Mouse (Mus musculus) liver, embryonic 15.5 days (tissue): ENCODE measurements around the gene Zfp78. TPM values are rescaled to one million over a fixed set of nuclear protein-coding genes. Genes with fewer than 3 reads are reported as not detected.

Source experiments
- ATAC-seq: fragments of 200-750 bp; cut with Nextera tagmentation; 2 replicates; pipeline ENCODE4 v1.8.0; 2017; ENCODE audit warnings: moderate number of reproducible peaks, mild to moderate bottlenecking, moderate library complexity; ENCODE audit not compliant: insufficient read depth
- H3K27ac ChIP-seq: fragments of 300-500 bp; sonication (generic); replicated peaks from 2 replicates; pipeline ENCODE4 v1.5.1; 2015; ENCODE audit warnings: mild to moderate bottlenecking, inconsistent platforms
- H3K27me3 ChIP-seq: fragments of 300-500 bp; sonication (generic); 2 replicates; pipeline ENCODE4 v1.6.1; 2015; ENCODE audit warnings: mild to moderate bottlenecking, inconsistent platforms
- H3K36me3 ChIP-seq: fragments of 300-500 bp; sonication (generic); replicated peaks from 2 replicates; pipeline ENCODE4 v1.6.1; 2015; ENCODE audit warnings: moderate library complexity, mild to moderate bottlenecking, inconsistent platforms
- H3K4me1 ChIP-seq: fragments of 300-500 bp; sonication (generic); replicated peaks from 2 replicates; pipeline ENCODE4 v1.6.1; 2015; ENCODE audit warnings: inconsistent platforms
- H3K4me2 ChIP-seq: fragments of 300-500 bp; sonication (generic); 2 replicates; pipeline ENCODE4 v1.6.1; 2015; ENCODE audit warnings: moderate library complexity, mild to moderate bottlenecking, inconsistent platforms
- H3K4me3 ChIP-seq: fragments of 300-500 bp; sonication (generic); replicated peaks from 2 replicates; pipeline ENCODE4 v1.5.1; 2015; ENCODE audit warnings: mild to moderate bottlenecking, inconsistent platforms
- H3K9ac ChIP-seq: fragments of 300-500 bp; sonication (generic); 2 replicates; pipeline ENCODE4 v1.6.1; 2015; ENCODE audit warnings: moderate library complexity, mild to moderate bottlenecking, inconsistent platforms
- H3K9me3 ChIP-seq: fragments of 300-500 bp; sonication (generic); replicated peaks from 2 replicates; pipeline ENCODE4 v1.6.1; 2016; ENCODE audit warnings: inconsistent platforms
- WGBS: fragments of 180-500 bp; shearing (Covaris S2); methylation state at CpG from one replicate; pipeline ENCODE4 v1.1.7; 2015; ENCODE audit warnings: mixed read lengths; ENCODE audit not compliant: insufficient replicate concordance; 5-methylcytosine and 5-hydroxymethylcytosine counted together
- polyA plus RNA-seq: library from polyadenylated mRNA; unstranded; fragments of >200 nt; fragmentation: Nextera tagmentation; extraction: Ambion mirVana; gene quantifications from 2 replicates; pipeline ENCODE4 v1.2.1, GENCODE M21; 2015

Zfp78 gene
- polyA plus RNA-seq: 0.90 and 1.0 TPM in 2 replicates

DNA sequence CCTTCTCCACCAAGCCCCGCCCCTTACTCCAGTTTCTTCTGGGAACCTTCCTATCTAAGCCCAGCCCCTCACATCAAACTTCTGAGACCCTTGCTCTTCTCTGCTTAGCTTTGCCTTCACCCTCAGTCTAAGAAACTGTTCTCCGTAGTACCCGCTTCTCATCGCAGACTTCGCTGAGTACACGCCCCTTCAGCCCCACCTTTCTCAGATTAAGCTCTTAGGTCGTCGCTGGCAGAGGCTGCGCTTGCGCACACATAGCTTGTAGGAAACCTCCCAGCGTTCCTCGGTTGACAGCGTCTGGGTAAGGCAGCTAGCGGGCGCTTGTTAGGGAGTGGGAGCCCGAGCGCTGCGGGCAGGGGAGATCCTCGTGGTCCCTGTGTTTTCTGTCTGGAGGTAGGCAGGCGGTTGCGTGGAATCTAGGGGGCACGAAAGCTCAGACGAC is at the start of gene Zfp78:
TSS of gene Zfp78 (plus strand) at position 234 of the 442 bp plus-strand sequence.
- ATAC-seq: peak; percentile 75
- peaks cover 69% of the 10 kb centered on the region for H3K4me1 ChIP-seq
- no peaks in the 10 kb centered on the region for H3K36me3 ChIP-seq
- H3K27me3 ChIP-seq: no peaks in the 10 kb centered on the region
- H3K4me3 ChIP-seq: peak within 1 kb of the TSS; percentile 66
- WGBS: under 1% methylated on average over 23 of the region's 23 CpGs
- H3K4me2 ChIP-seq: peak within 1 kb of the TSS; percentile 78
- peak within 1 kb of the TSS; percentile 82 for H3K27ac ChIP-seq
- peak within 1 kb of the TSS; percentile 62 for H3K9ac ChIP-seq
- H3K9me3 ChIP-seq: no peaks in the 10 kb centered on the region

GRCm38 (mm10) chr7:6330458-6331232 is 32.4 kb upstream of the Zfp78 start:
- Histone ChIP-seq H3K4me2 (peak overlapping the region; percentile 78), H3K4me3 (peak overlapping the region; percentile 64), H3K27ac (peak overlapping the region; percentile 53; the same call in 1 of the 2 replicates), H3K4me1 (peaks cover 16% of the 10 kb centered on the region), H3K9me3 (no peaks in the 10 kb centered on the region), H3K36me3 (no peaks in the 10 kb centered on the region), H3K9ac (peak overlapping the region; percentile 46), H3K27me3 (no peaks in the 10 kb centered on the region)
- WGBS: 15% methylated on average over 23 of the region's 23 CpGs
- peak; percentile 60 for ATAC-seq

DNA sequence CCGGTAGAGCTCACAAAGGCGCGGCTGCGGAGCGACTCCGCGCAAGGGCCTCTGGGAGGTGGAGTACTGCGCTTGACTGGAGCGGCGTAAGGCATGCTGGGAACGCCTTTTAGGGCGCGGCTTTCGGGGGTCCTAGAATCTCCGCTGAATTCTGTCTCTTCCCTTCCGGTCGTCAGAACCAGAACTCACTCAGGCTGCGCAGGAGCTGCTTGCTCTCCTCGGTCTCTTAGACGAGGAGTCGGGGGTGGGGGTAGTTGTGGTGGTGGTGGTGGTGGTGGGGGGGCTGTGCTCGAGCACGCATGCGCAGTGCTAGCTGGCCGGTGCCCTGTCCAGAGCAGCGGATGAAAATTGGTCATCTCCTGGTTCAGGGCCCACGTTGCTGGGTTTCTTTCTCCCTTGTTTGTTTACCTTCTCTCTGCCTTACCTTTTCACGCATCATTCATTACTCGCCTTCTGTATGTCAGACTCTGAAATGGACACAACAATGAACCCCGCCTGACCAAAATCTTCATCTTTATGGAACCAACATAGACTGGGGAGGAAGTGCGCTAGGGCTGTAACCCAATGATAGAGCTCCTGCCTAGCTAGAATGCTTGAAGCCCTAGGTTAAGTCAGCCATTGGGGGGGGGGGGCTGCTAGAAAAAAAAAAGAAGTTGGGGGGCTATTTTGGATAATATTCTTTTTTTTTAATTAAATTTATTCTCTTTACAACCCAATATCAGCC is 31.7 kb upstream of the Zfp78 start, which contains the start of gene Zfp583:
TSS of gene Zfp583 (minus strand) at position 53 of the 724 bp plus-strand sequence.
- peak within 1 kb of the TSS; percentile 64 for H3K4me3 ChIP-seq
- H3K4me2 ChIP-seq: peak within 1 kb of the TSS; percentile 78
- no peaks in the 10 kb centered on the region for H3K9me3 ChIP-seq
- peak; percentile 92 for ATAC-seq
- no peaks in the 10 kb centered on the region for H3K36me3 ChIP-seq
- WGBS: 5% methylated on average over 31 of the region's 31 CpGs
- peaks cover 16% of the 10 kb centered on the region for H3K4me1 ChIP-seq
- H3K27me3 ChIP-seq: no peaks in the 10 kb centered on the region
- H3K9ac ChIP-seq: peak within 1 kb of the TSS; percentile 46
- peak within 1 kb of the TSS; percentile 53; the same call in 1 of the 2 replicates for H3K27ac ChIP-seq

DNA sequence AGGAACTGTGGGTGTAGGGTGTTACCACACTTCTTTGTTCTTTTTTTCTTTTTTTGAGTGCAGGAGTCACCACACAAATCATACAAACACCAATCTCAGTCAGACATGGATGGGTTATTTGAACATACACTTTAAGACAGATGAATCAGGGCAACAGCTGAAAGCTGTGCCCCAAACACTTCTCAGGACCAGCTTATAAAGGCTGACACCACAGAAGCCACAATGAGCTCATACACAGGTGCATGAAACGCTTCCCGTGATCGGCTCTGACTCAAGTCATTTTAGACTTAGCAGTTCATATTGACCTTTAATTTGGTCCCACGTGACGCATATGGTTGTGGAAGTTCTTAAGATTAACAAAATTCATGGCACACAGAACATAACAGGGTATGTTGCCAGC is 23.2 kb upstream of the Zfp78 start:
- ATAC-seq: no peak
- Histone ChIP-seq H3K36me3 (no peaks in the 10 kb centered on the region), H3K27ac (no peak overlapping the region), H3K9me3 (no peaks in the 10 kb centered on the region), H3K4me2 (no peak overlapping the region), H3K27me3 (no peaks in the 10 kb centered on the region), H3K9ac (no peak overlapping the region), H3K4me3 (no peak overlapping the region), H3K4me1 (peaks cover 10% of the 10 kb centered on the region)
- WGBS: 62% methylated on average over 5 of the region's 5 CpGs

DNA sequence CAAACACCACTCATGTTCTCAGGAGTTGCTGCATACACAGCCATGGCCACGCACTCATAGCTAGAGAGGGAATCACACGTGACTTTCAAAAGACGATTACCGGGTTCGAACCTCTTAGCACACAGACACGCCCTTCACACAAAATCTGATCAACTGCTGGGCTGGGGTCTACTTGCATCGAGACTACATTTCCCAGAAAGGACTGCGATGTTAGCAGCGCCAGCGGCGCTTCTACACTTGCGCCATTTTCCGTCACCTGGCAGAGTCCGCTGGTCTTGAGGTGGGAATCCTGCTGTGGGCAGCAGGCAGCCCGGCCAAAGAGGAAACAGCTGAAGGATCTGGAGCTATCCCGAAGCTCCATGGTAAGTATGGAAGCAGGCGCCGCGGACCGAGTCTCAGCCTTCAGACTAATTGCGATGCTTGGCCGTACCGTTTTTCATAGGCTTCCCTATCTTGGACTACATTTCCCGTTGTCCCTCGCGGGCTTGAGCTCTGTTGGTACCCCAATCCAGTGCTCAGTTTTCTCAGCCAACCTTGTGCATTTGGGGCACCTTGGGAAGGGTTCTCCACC is 19.5 kb upstream of the Zfp78 start, which contains the start of gene Gm3854:
TSS of gene Gm3854 (plus strand) at position 259 of the 571 bp plus-strand sequence.
- WGBS: under 1% methylated on average over 26 of the region's 26 CpGs
- Histone ChIP-seq H3K27me3 (no peaks in the 10 kb centered on the region), H3K9me3 (no peaks in the 10 kb centered on the region), H3K27ac (no peak within 1 kb of the TSS), H3K36me3 (no peaks in the 10 kb centered on the region), H3K4me1 (peaks cover 10% of the 10 kb centered on the region), H3K9ac (no peak within 1 kb of the TSS), H3K4me3 (peak within 1 kb of the TSS; percentile 64), H3K4me2 (peak within 1 kb of the TSS; percentile 72)
- ATAC-seq: peak; percentile 72

DNA sequence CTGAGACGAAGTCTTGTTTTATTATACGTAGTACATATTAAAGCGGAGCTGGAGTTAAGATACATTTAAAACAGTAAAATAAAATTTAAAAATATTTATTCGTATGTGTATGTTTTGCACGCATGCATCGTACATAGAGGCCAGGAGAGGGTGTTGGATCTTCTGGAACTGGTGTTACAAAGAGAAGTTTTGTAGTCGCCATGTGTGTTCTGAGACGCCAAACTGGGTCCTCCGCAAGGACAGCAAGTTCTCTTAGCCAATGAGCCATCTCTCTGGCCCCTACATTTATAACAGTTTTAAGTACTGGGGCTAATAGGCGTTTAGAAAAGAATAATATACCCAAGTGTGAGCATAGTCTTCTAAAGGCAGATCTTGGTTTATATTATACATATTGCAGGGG is 19.0 kb upstream of the Zfp78 start:
- no peak overlapping the region for H3K9ac ChIP-seq

GRCm38 (mm10) chr7:6358121-6358520 is 5.0 kb upstream of the Zfp78 start:
- 54% methylated on average over 2 of the region's 2 CpGs for WGBS
- Histone ChIP-seq H3K36me3 (no peaks in the 10 kb centered on the region), H3K9me3 (no peaks in the 10 kb centered on the region), H3K27me3 (no peaks in the 10 kb centered on the region), H3K9ac (no peak overlapping the region), H3K4me3 (no peak overlapping the region), H3K27ac (no peak overlapping the region), H3K4me1 (peaks cover 28% of the 10 kb centered on the region), H3K4me2 (no peak overlapping the region)
- no peak for ATAC-seq

More for the DNA sequence above, 19.0 kb upstream of the Zfp78 start:
- 33% methylated on average over 10 of the region's 10 CpGs for WGBS
- H3K27me3 ChIP-seq: no peaks in the 10 kb centered on the region
- peaks cover 10% of the 10 kb centered on the region for H3K4me1 ChIP-seq
- peak overlapping the region; percentile 64 for H3K4me3 ChIP-seq
- H3K27ac ChIP-seq: no peak overlapping the region
- no peaks in the 10 kb centered on the region for H3K9me3 ChIP-seq
- no peaks in the 10 kb centered on the region for H3K36me3 ChIP-seq
- H3K4me2 ChIP-seq: peak overlapping the region; percentile 72
- no peak for ATAC-seq

DNA sequence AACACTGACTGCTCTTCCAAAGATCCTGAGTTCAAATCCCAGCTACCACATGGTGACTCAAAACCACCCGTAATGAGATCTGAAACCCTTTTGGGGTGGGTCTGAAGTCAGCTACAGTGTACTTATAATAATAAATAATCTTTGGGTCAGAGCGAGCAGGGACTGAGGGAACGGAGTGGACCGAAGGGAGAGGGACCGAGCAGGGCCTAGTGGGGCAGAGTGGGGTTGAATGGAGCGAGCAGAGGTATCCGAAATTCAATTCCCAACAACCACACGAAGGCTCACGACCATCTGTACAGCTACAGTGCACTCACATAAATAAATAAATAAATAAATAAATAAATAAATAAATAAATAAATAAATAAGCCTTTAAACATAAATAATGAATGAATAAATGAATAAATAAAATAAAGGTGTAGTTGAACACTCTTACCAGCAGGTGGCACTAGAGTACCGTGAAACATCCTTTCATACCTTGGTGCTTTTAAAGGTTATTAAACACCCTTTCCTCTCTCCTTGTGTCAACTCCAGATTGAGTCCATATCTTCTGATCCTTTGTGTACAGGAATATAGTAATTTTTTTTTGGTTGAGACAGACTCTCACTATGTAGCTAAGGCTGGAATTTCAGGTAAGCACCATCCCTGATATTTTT is 4.0 kb upstream of the Zfp78 start:
- Histone ChIP-seq H3K36me3 (no peaks in the 10 kb centered on the region), H3K4me3 (no peak overlapping the region), H3K4me2 (no peak overlapping the region), H3K9ac (no peak overlapping the region), H3K9me3 (no peaks in the 10 kb centered on the region), H3K4me1 (peaks cover 38% of the 10 kb centered on the region), H3K27ac (no peak overlapping the region), H3K27me3 (no peaks in the 10 kb centered on the region)
- 49% methylated on average over 10 of the region's 10 CpGs for WGBS
- ATAC-seq: no peak

DNA sequence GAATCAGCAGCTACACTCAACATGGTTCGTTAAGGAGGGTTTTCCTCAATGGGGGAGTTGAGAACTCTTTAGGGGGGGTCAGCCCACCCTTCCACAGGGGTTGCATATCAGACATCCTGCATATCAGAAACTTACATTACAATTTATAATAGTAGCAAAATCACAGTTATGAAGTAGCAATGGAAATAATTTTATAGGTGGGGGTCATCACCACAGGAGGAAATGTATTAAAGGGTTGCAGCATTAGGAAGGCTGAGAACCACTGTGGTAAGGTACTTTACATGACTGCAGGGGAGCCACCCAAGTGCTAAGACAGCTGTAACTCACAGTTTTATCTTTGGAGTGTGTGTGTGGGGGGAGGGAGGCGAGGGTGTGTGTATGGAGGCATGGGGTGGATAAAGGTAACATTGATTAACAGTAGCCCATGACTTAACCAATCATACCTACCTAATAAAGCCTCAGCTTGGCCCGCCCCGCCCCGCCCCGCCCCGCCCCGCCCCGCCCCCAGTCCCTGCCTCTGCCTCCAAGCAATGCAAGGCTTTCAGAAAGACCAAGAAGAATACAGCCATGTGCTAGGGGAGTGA is 2.5 kb upstream of the Zfp78 start:
- ATAC-seq: peak; percentile 2; the same call in 1 of the 2 replicates
- no peaks in the 10 kb centered on the region for H3K27me3 ChIP-seq
- no peaks in the 10 kb centered on the region for H3K36me3 ChIP-seq
- no peak overlapping the region for H3K27ac ChIP-seq
- H3K9ac ChIP-seq: no peak overlapping the region
- no peak overlapping the region for H3K4me3 ChIP-seq
- H3K9me3 ChIP-seq: no peaks in the 10 kb centered on the region
- WGBS: 2% methylated on average over 9 of the region's 9 CpGs
- H3K4me1 ChIP-seq: peaks cover 49% of the 10 kb centered on the region
- no peak overlapping the region for H3K4me2 ChIP-seq

GRCm38 (mm10) chr7:6361756-6362155 is 1.3 kb upstream of the Zfp78 start:
- Histone ChIP-seq H3K27ac (peak overlapping the region; percentile 82; the same call in 1 of the 2 replicates), H3K4me3 (peak overlapping the region; percentile 66), H3K4me2 (peak overlapping the region; percentile 78), H3K9me3 (no peaks in the 10 kb centered on the region), H3K27me3 (no peaks in the 10 kb centered on the region), H3K4me1 (peaks cover 56% of the 10 kb centered on the region), H3K36me3 (no peaks in the 10 kb centered on the region), H3K9ac (peak overlapping the region; percentile 52; the same call in 1 of the 2 replicates)
- 25% methylated on average over 7 of the region's 7 CpGs for WGBS
- no peak for ATAC-seq
